8 mouse cellular contexts compared by ENCODE assay signal in genomic region chr1:172391807-172392581, GRCm38 (mm10). TPM values are rescaled to one million over a fixed set of nuclear protein-coding genes. Genes with fewer than 3 reads are reported as not detected.
DNase-seq lines count a peak whose midpoint lies in the region; ATAC-seq and TF ChIP-seq lines count a peak whose summit lies in the region.

No protein-coding gene starts in this region.

- no peak overlapping the region for H3K27ac ChIP-seq in liver, embryonic 13.5 days
- no peak overlapping the region for H3K27ac ChIP-seq in liver, embryonic 12.5 days
- H3K27ac ChIP-seq in intestine, postnatal 0 days (ENCODE audit: low read depth, low read length) = no peak overlapping the region
- H3K27ac ChIP-seq in neural tube, embryonic 13.5 days (replicated peaks) = no peak overlapping the region

- peaks cover 18% of the 10 kb centered on the region; the same call in 1 of the 2 replicates for H3K27me3 ChIP-seq in liver, embryonic 13.5 days
- H3K27me3 ChIP-seq in liver, embryonic 12.5 days (replicated peaks) = peaks cover 19% of the 10 kb centered on the region
- H3K27me3 ChIP-seq in intestine, postnatal 0 days (replicated peaks; ENCODE audit: control insufficient read depth, insufficient read depth, low read length) = 0 out of 2 replicates have a peak, but pooled peaks cover 7% of the 10 kb centered on the region
- peaks cover 4% of the 10 kb centered on the region; the same call in 1 of the 2 replicates for H3K27me3 ChIP-seq in neural tube, embryonic 13.5 days

- H3K4me2 ChIP-seq in liver, embryonic 13.5 days = 0 out of 2 replicates have a peak overlapping the region, but pooled peaks have one; percentile 14
- no peak overlapping the region for H3K4me2 ChIP-seq in liver, embryonic 12.5 days
- H3K4me2 ChIP-seq in intestine, postnatal 0 days (replicated peaks; ENCODE audit: low read depth) = peak overlapping the region; percentile 41
- peak overlapping the region; percentile 49 for H3K4me2 ChIP-seq in neural tube, embryonic 13.5 days

- no peak for ATAC-seq in liver, embryonic 13.5 days (ENCODE audit: low read depth)
- no peak for ATAC-seq in liver, embryonic 12.5 days
- ATAC-seq in intestine, postnatal 0 days = peak; percentile 34; the same call in 1 of the 2 replicates
- peak; percentile 40 for ATAC-seq in neural tube, embryonic 13.5 days (ENCODE audit: low read depth)

- no peak for TF ChIP-seq CTCF in intestine, postnatal 0 days (IDR thresholded peaks at IDR 0.05; ENCODE audit: low read depth)

- no peaks in the 10 kb centered on the region for H3K9me3 ChIP-seq in liver, embryonic 13.5 days (replicated peaks)
- H3K9me3 ChIP-seq in liver, embryonic 12.5 days (replicated peaks) = no peaks in the 10 kb centered on the region
- no peaks in the 10 kb centered on the region for H3K9me3 ChIP-seq in intestine, postnatal 0 days (ENCODE audit: control insufficient read depth)
- no peaks in the 10 kb centered on the region for H3K9me3 ChIP-seq in neural tube, embryonic 13.5 days

- H3K4me3 ChIP-seq in liver, embryonic 13.5 days (replicated peaks) = no peak overlapping the region
- no peak overlapping the region for H3K4me3 ChIP-seq in liver, embryonic 12.5 days
- no peak overlapping the region for H3K4me3 ChIP-seq in intestine, postnatal 0 days (ENCODE audit: low read depth, low read length)
- peak overlapping the region; percentile 18; the same call in 1 of the 2 replicates for H3K4me3 ChIP-seq in neural tube, embryonic 13.5 days

- no peaks in the 10 kb centered on the region for H3K4me1 ChIP-seq in liver, embryonic 13.5 days (replicated peaks)
- H3K4me1 ChIP-seq in liver, embryonic 12.5 days = no peaks in the 10 kb centered on the region
- H3K4me1 ChIP-seq in intestine, postnatal 0 days (replicated peaks; ENCODE audit: control insufficient read depth, insufficient read depth, low read length) = 0 out of 2 replicates have a peak, but pooled peaks cover 4% of the 10 kb centered on the region
- H3K4me1 ChIP-seq in neural tube, embryonic 13.5 days (replicated peaks) = peaks cover 13% of the 10 kb centered on the region

- H3K36me3 ChIP-seq in liver, embryonic 13.5 days = no peaks in the 10 kb centered on the region
- H3K36me3 ChIP-seq in liver, embryonic 12.5 days = no peaks in the 10 kb centered on the region
- H3K36me3 ChIP-seq in intestine, postnatal 0 days (ENCODE audit: control insufficient read depth, insufficient read depth) = no peaks in the 10 kb centered on the region
- no peaks in the 10 kb centered on the region for H3K36me3 ChIP-seq in neural tube, embryonic 13.5 days

- DNase-seq in adrenal gland, adult (ENCODE audit: inconsistent age in 2 of 2, low spot score in 1 of 2) = peak; percentile 29 to 68
- no peak for DNase-seq in adrenal gland, adult 8-10 months
- DNase-seq in liver, embryonic 13.5 days = no peak
- DNase-seq in thymus, adult 18-20 months = no peak
- DNase-seq in left cerebral cortex, adult 11 months (ENCODE audit: low spot score) = no peak

- no peak overlapping the region for H3K9ac ChIP-seq in liver, embryonic 13.5 days
- no peak overlapping the region for H3K9ac ChIP-seq in liver, embryonic 12.5 days
- H3K9ac ChIP-seq in intestine, postnatal 0 days (ENCODE audit: low read depth, low read length) = no peak overlapping the region
- H3K9ac ChIP-seq in neural tube, embryonic 13.5 days = peak overlapping the region; percentile 23; the same call in 1 of the 2 replicates

- WGBS in liver, embryonic 13.5 days (ENCODE audit: insufficient replicate concordance) = 44% methylated on average over 20 of the region's 20 CpGs
- 42% methylated on average over 20 of the region's 20 CpGs for WGBS in liver, embryonic 12.5 days (ENCODE audit: insufficient replicate concordance)
- 19% methylated on average over 20 of the region's 20 CpGs for WGBS in intestine, postnatal 0 days
- 17% methylated on average over 20 of the region's 20 CpGs for WGBS in neural tube, embryonic 13.5 days

RNA-seq across cellular contexts. Expression of gene Pigm, which starts 15.6 kb away (rescaled TPM):
- 10 to 100 TPM; 11.1 to 13.2 (median 11.8) TPM for total RNA-seq in adrenal gland, adult 8-10 months (2022)
- 2.4 and 2.7 TPM in 2 replicates for polyA plus RNA-seq in liver, embryonic 13.5 days (2015; fragmentation: Nextera tagmentation; extraction: Ambion mirVana)
- 4.3 TPM in 2 replicates for polyA plus RNA-seq in liver, embryonic 12.5 days (2016; fragmentation: Nextera tagmentation; extraction: Ambion mirVana)
- 4.3 and 4.4 TPM in 2 replicates for polyA plus RNA-seq in intestine, postnatal 0 days (2015; fragmentation: Nextera tagmentation; extraction: Ambion mirVana)
- polyA plus RNA-seq in neural tube, embryonic 13.5 days (2015; fragmentation: Nextera tagmentation; extraction: Ambion mirVana) = 5.1 and 5.7 TPM in 2 replicates

RNA-seq across cellular contexts. Expression of gene Kcnj10, which starts 51.0 kb away (rescaled TPM):
- total RNA-seq in adrenal gland, adult 8-10 months (2022) = 1 to 10 TPM; 1.0 to 2.6 (median 1.7) TPM
- polyA plus RNA-seq in liver, embryonic 13.5 days (2015; fragmentation: Nextera tagmentation; extraction: Ambion mirVana) = 0.03 and 0.07 TPM in 2 replicates
- 0.02 and 0.07 TPM in 2 replicates for polyA plus RNA-seq in liver, embryonic 12.5 days (2016; fragmentation: Nextera tagmentation; extraction: Ambion mirVana)
- 0.16 and 0.17 TPM in 2 replicates for polyA plus RNA-seq in intestine, postnatal 0 days (2015; fragmentation: Nextera tagmentation; extraction: Ambion mirVana)
- 1.9 and 2.0 TPM in 2 replicates for polyA plus RNA-seq in neural tube, embryonic 13.5 days (2015; fragmentation: Nextera tagmentation; extraction: Ambion mirVana)

Comparison
In these comparisons a context has a peak if more than half of its experiments do, and no peak if none do; other contexts are left out.
1. DNase-seq: peak in adrenal gland, adult (2 of 2); none in adrenal gland, adult 8-10 months (single experiment), liver, embryonic 13.5 days (single experiment), thymus, adult 18-20 months (0 of 2) and left cerebral cortex, adult 11 months (single experiment).
2. ATAC-seq: peak in intestine, postnatal 0 days (single experiment) and neural tube, embryonic 13.5 days (single experiment); none in liver, embryonic 13.5 days (single experiment) and liver, embryonic 12.5 days (single experiment).